Mouse (Mus musculus): ENCODE data around the gene Fam83f.
A peak's percentile ranks its signal among the peaks of the same experiment; 100 is the strongest.
"Not testable (repeated sequence)": the region's sequence is repeated elsewhere in the genome, so short reads cannot be mapped to it uniquely, and the experiment has no call there.

The Fam83f gene

GRCm38 (mm10) chr15:80707088-80707487 lies 35.4 kb downstream of the Fam83f start:
- no peak for DNase-seq

- DNase-seq: no peak
Observed at GRCm38 (mm10) chr15:80709593-80709992, 37.9 kb downstream of the Fam83f start.

- no peak for DNase-seq
Observed at GRCm38 (mm10) chr15:80710257-80710607, 38.6 kb downstream of the Fam83f start.

- DNase-seq: peak; percentile 98
Observed at GRCm38 (mm10) chr15:80710608-80711363, 39.1 kb downstream of the Fam83f start, which contains the start of gene Tnrc6b. Gene Tnrc6b, plus strand, starts transcription at chr15:80711313.

GRCm38 (mm10) chr15:80711401-80712151 lies 39.9 kb downstream of the Fam83f start:
- DNase-seq: peak; percentile 81

- DNase-seq: no peak
Observed at GRCm38 (mm10) chr15:80714299-80714698, 42.7 kb downstream of the Fam83f start.

GRCm38 (mm10) chr15:80716631-80717135 lies 45.0 kb downstream of the Fam83f start:
- no peak for DNase-seq

GRCm38 (mm10) chr15:80717431-80717830 lies 45.8 kb downstream of the Fam83f start:
- DNase-seq: no peak

- no peak for DNase-seq
Observed at GRCm38 (mm10) chr15:80720249-80720648, 48.6 kb downstream of the Fam83f start.

- no peak for DNase-seq
Observed at GRCm38 (mm10) chr15:80721861-80722260, 50.2 kb downstream of the Fam83f start.

GRCm38 (mm10) chr15:80722366-80722765 lies 50.7 kb downstream of the Fam83f start:
- no peak for DNase-seq

GRCm38 (mm10) chr15:80729477-80729876 lies 57.8 kb downstream of the Fam83f start:
- no peak for DNase-seq

GRCm38 (mm10) chr15:80731043-80731442 lies 59.4 kb downstream of the Fam83f start:
- DNase-seq: no peak

GRCm38 (mm10) chr15:80731511-80731910 lies 59.9 kb downstream of the Fam83f start:
- no peak for DNase-seq

GRCm38 (mm10) chr15:80732266-80733030 lies 60.8 kb downstream of the Fam83f start:
- no peak for DNase-seq

- DNase-seq: no peak
Observed at GRCm38 (mm10) chr15:80735300-80735699, 63.7 kb downstream of the Fam83f start.

GRCm38 (mm10) chr15:80735708-80736107 lies 64.1 kb downstream of the Fam83f start:
- DNase-seq: not testable (repeated sequence)

GRCm38 (mm10) chr15:80736553-80736952 lies 64.9 kb downstream of the Fam83f start:
- DNase-seq: peak; percentile 49

- DNase-seq: no peak
Observed at GRCm38 (mm10) chr15:80738244-80738643, 66.6 kb downstream of the Fam83f start.

- no peak for DNase-seq
Observed at GRCm38 (mm10) chr15:80739972-80740371, 68.3 kb downstream of the Fam83f start.

GRCm38 (mm10) chr15:80741836-80742235 lies 70.2 kb downstream of the Fam83f start:
- DNase-seq: no peak

- DNase-seq: no peak
Observed at GRCm38 (mm10) chr15:80742991-80743474, 71.4 kb downstream of the Fam83f start.

GRCm38 (mm10) chr15:80743606-80744005 lies 72.0 kb downstream of the Fam83f start:
- DNase-seq: peak; percentile 67
